Mouse (Mus musculus) embryonic facial prominence, embryonic 14.5 days (tissue): ENCODE results near the gene Csad. TPM values are rescaled to one million over a fixed set of nuclear protein-coding genes. Genes with fewer than 3 reads are reported as not detected.

ENCODE experiments used
- ATAC-seq: fragments of 200-750 bp; cut with Nextera tagmentation; 2 replicates; pipeline ENCODE4 v1.8.0; 2017; ENCODE audit warnings: low read depth, moderate number of reproducible peaks, moderate TSS enrichment
- DNase-seq: peaks from one replicate; pipeline ENCODE4 v3.0.0-alpha.2; 2015; ENCODE audit warnings: low spot score
- H3K27ac ChIP-seq: fragments of 300-500 bp; sonication (generic); replicated peaks from 2 replicates; pipeline ENCODE4 v1.5.1; 2014; ENCODE audit warnings: low read depth, mild to moderate bottlenecking, low read length, moderate library complexity
- H3K27me3 ChIP-seq: fragments of 300-500 bp; sonication (generic); replicated peaks from 2 replicates; pipeline ENCODE4 v1.6.1; 2014; ENCODE audit warnings: low read length; ENCODE audit not compliant: control insufficient read depth, insufficient read depth
- H3K36me3 ChIP-seq: fragments of 300-500 bp; sonication (generic); 2 replicates; pipeline ENCODE4 v1.6.1; 2014; ENCODE audit warnings: low read length, mixed read lengths; ENCODE audit not compliant: control insufficient read depth, insufficient read depth
- H3K4me1 ChIP-seq: fragments of 300-500 bp; sonication (generic); 2 replicates; pipeline ENCODE4 v1.6.1; 2014; ENCODE audit warnings: antibody characterized with exemption, low read length; ENCODE audit not compliant: control insufficient read depth, insufficient read depth
- H3K4me2 ChIP-seq: fragments of 300-500 bp; sonication (generic); 2 replicates; pipeline ENCODE4 v1.6.1; 2014; ENCODE audit warnings: low read depth, mild to moderate bottlenecking, low read length, moderate library complexity, mixed read lengths
- H3K4me3 ChIP-seq: fragments of 300-500 bp; sonication (generic); 2 replicates; pipeline ENCODE4 v1.5.1; 2014; ENCODE audit warnings: low read depth, mild to moderate bottlenecking, low read length
- H3K9ac ChIP-seq: fragments of 300-500 bp; sonication (generic); 2 replicates; pipeline ENCODE4 v1.6.1; 2014; ENCODE audit warnings: low read depth, mild to moderate bottlenecking, low read length, moderate library complexity, mixed read lengths
- H3K9me3 ChIP-seq: fragments of 300-500 bp; sonication (generic); 2 replicates; pipeline ENCODE4 v1.6.1; 2016; ENCODE audit warnings: low read length; ENCODE audit not compliant: control insufficient read depth
- WGBS: fragments of 180-500 bp; shearing (Covaris S2); extraction: QIAGEN DNeasy Blood & Tissue Kit; methylation state at CpG from one replicate; pipeline ENCODE4 v1.1.7; 2014; 5-methylcytosine and 5-hydroxymethylcytosine counted together
- polyA plus RNA-seq: library from polyadenylated mRNA; unstranded; fragments of >200 nt; fragmentation: Nextera tagmentation; extraction: Ambion mirVana; gene quantifications from 2 replicates; pipeline ENCODE4 v1.2.1, GENCODE M21; 2014

Gene Csad
- 63.6 and 66.8 TPM in 2 replicates for polyA plus RNA-seq

DNA sequence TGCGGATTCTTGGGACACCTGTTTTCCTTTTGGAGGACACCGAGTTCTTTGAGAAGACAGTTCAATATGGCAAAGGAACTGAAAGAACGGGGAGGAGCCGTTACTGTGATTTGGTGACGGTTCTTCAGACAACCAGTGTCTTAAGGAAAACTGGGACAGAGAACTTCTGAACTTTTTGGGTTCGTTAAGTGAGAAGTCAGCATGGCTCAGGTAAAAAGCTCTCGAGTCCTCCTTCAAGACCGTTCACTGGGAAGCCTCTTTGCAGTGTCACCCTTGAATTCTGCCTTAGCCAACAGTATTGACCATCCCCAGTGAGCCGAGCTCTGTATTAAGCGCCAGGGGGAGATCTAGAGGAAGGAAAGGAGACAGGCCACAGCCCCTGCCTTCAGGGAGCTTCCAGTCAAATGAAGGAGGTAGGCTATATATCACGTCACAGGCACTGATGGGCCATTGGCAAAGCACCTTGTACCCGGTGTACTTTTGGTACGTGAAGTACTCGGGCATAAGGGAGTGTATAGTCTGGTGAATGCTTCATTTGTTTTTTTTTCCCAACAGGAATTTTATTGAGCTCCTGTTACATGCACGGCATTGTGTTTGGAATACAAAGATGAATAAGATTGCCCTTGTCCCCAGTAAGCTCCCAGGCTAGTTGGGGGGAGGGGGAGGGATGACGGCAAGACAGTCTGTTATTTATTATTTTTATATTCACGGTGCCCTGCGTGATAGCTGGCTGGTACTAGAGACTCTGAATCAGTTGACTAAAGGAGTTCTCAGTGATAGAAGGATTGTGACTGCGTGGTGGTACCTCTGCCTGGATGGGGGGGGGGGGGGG is at the start of gene Csad:
Gene Csad, minus strand, starts transcription at position 51 of the 832 bp plus-strand sequence.
- DNase-seq (no peak), ATAC-seq (no peak)
- Histone ChIP-seq H3K27ac (peak within 1 kb of the TSS; percentile 100), H3K4me3 (peak within 1 kb of the TSS; percentile 74), H3K4me1 (peaks cover 30% of the 10 kb centered on the region), H3K4me2 (peak within 1 kb of the TSS; percentile 77), H3K36me3 (peaks cover 48% of the 10 kb centered on the region), H3K9me3 (no peaks in the 10 kb centered on the region), H3K27me3 (no peaks in the 10 kb centered on the region), H3K9ac (peak within 1 kb of the TSS; percentile 97)
- WGBS = 44% methylated on average over 19 of the region's 19 CpGs

GRCm38 (mm10) chr15:102250521-102250920 is 46.0 kb upstream of the Csad start:
- peak overlapping the region; percentile 99 for H3K27ac ChIP-seq
- peak overlapping the region; percentile 95 for H3K4me2 ChIP-seq
- no peaks in the 10 kb centered on the region for H3K9me3 ChIP-seq
- no peak overlapping the region for H3K9ac ChIP-seq
- H3K4me1 ChIP-seq = peaks cover 56% of the 10 kb centered on the region
- no peaks in the 10 kb centered on the region for H3K27me3 ChIP-seq
- no peak for ATAC-seq
- 46% methylated on average over 5 of the region's 5 CpGs for WGBS
- 0 out of 2 replicates have a peak overlapping the region, but pooled peaks have one; percentile 57 for H3K4me3 ChIP-seq
- DNase-seq = no peak
- peaks cover 41% of the 10 kb centered on the region for H3K36me3 ChIP-seq

- H3K9ac ChIP-seq = peak overlapping the region; percentile 58
- H3K27me3 ChIP-seq = no peaks in the 10 kb centered on the region
- peak overlapping the region; percentile 57 for H3K4me3 ChIP-seq
- H3K4me2 ChIP-seq = peak overlapping the region; percentile 95
- no peaks in the 10 kb centered on the region for H3K9me3 ChIP-seq
- WGBS = 20% methylated on average over 9 of the region's 9 CpGs
- ATAC-seq (no peak), DNase-seq (peak; percentile 66)
- H3K4me1 ChIP-seq = peaks cover 52% of the 10 kb centered on the region
- H3K36me3 ChIP-seq = peaks cover 41% of the 10 kb centered on the region
- peak overlapping the region; percentile 99 for H3K27ac ChIP-seq
Observed at GRCm38 (mm10) chr15:102249967-102250366, 45.4 kb upstream of the Csad start.

GRCm38 (mm10) chr15:102249251-102249691 is 44.7 kb upstream of the Csad start:
- peak; percentile 93 for DNase-seq
- Histone ChIP-seq H3K27me3 (no peaks in the 10 kb centered on the region), H3K36me3 (peaks cover 41% of the 10 kb centered on the region), H3K9me3 (no peaks in the 10 kb centered on the region), H3K9ac (peak overlapping the region; percentile 58), H3K4me3 (peak overlapping the region; percentile 57), H3K27ac (peak overlapping the region; percentile 99), H3K4me1 (peaks cover 52% of the 10 kb centered on the region), H3K4me2 (peak overlapping the region; percentile 95)
- 0% methylated on average over 11 of the region's 13 CpGs for WGBS
- ATAC-seq = no peak; the same call in 1 of the 2 replicates

DNA sequence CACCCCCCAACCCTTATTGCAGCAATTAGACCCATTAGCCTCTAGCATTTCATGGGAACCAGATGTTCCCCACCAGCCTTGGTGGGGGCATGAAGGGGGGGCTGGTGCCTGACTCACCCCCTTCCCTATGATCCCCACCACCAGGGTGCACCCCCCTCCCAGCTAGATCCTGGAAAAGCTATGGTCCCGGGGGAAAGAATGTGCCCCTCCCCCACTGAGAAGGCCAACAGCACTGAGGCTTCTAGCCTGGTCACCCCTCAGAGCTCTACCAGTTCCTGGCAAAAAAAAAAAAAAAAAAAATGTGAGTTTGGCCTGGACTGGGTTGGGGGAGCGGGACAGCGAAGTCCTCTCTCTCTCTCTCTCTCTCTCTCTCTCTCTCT is 44.3 kb upstream of the Csad start:
- Histone ChIP-seq H3K4me2 (peak overlapping the region; percentile 95), H3K4me1 (peaks cover 52% of the 10 kb centered on the region), H3K9me3 (no peaks in the 10 kb centered on the region), H3K27ac (peak overlapping the region; percentile 99), H3K9ac (peak overlapping the region; percentile 58), H3K27me3 (no peaks in the 10 kb centered on the region), H3K36me3 (peaks cover 37% of the 10 kb centered on the region), H3K4me3 (peak overlapping the region; percentile 57)
- ATAC-seq (no peak), DNase-seq (peak; percentile 69)
- WGBS = 0% methylated on average over 1 of the region's 3 CpGs

- 3% methylated on average over 8 of the region's 8 CpGs for whole genome bisulfite sequencing
- DNase-seq (peak; percentile 86), ATAC-seq (no peak)
- Histone ChIP-seq H3K27me3 (no peaks in the 10 kb centered on the region), H3K4me1 (peaks cover 54% of the 10 kb centered on the region), H3K9ac (peak overlapping the region; percentile 71), H3K9me3 (no peaks in the 10 kb centered on the region), H3K36me3 (peaks cover 32% of the 10 kb centered on the region), H3K27ac (peak overlapping the region; percentile 99), H3K4me3 (peak overlapping the region; percentile 57), H3K4me2 (peak overlapping the region; percentile 95)
Observed at GRCm38 (mm10) chr15:102248131-102248811, 43.7 kb upstream of the Csad start.

GRCm38 (mm10) chr15:102247252-102248130 is 43.0 kb upstream of the Csad start:
- H3K9me3 ChIP-seq = no peaks in the 10 kb centered on the region
- ATAC-seq = peak; percentile 51
- DNase-seq = peak; percentile 90
- H3K4me1 ChIP-seq = peaks cover 59% of the 10 kb centered on the region
- WGBS = 0% methylated on average over 24 of the region's 65 CpGs
- H3K4me2 ChIP-seq = peak overlapping the region; percentile 95
- peak overlapping the region; percentile 71 for H3K9ac ChIP-seq
- peaks cover 27% of the 10 kb centered on the region for H3K36me3 ChIP-seq
- peak overlapping the region; percentile 99 for H3K27ac ChIP-seq
- H3K27me3 ChIP-seq = no peaks in the 10 kb centered on the region
- H3K4me3 ChIP-seq = peak overlapping the region; percentile 57

GRCm38 (mm10) chr15:102246866-102247251 is 42.3 kb upstream of the Csad start:
- Histone ChIP-seq H3K9me3 (no peaks in the 10 kb centered on the region), H3K27me3 (no peaks in the 10 kb centered on the region), H3K4me2 (peak overlapping the region; percentile 95), H3K36me3 (peaks cover 27% of the 10 kb centered on the region), H3K4me3 (peak overlapping the region; percentile 57), H3K27ac (peak overlapping the region; percentile 99), H3K4me1 (peaks cover 54% of the 10 kb centered on the region), H3K9ac (peak overlapping the region; percentile 71)
- WGBS = 1% methylated on average over 33 of the region's 35 CpGs
- DNase-seq = peak; percentile 98
- ATAC-seq = peak; percentile 81
